Mouse (Mus musculus) liver, adult 2 months (tissue): Measurements from ENCODE around the gene Spink4.

Experiments used
- CTCF ChIP-seq: fragments of 200-500 bp; IDR thresholded peaks from 2 replicates; pipeline ENCODE4 v1.5.1; 2011; ENCODE audit warnings: low read depth, low read length, control low read depth
- POLR2A ChIP-seq: fragments of 200-500 bp; IDR thresholded peaks from 2 replicates; pipeline ENCODE4 v1.6.1; 2011; ENCODE audit warnings: low read length, control low read depth; ENCODE audit not compliant: insufficient read depth; ENCODE audit errors: extremely low read depth

DNA sequence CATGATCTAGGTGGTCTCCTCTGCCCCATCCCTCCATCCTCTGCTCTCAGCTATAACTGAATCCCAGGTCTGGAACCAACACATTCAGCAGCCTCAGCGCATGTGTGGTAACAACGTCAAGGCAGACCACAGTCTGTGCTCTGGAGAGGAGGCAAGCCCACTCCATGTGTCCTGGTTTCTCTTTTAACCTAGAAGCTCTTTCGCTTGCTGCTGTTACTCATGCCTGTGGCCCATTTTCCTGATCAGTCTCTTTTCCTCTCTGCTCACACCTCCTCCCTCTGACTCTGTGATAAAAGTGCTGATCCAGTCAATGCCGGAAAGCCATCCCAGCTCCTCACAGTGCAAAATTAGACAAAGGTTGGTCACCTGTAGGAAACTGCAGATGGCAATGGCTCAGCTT is 29.9 kb upstream of the Spink4 start:
- TF ChIP-seq POLR2A (no peak), CTCF (no peak)
